Mouse (Mus musculus): ENCODE results near the gene Dip2c. TPM values are rescaled to one million over a fixed set of nuclear protein-coding genes. Genes with fewer than 3 reads are reported as not detected.

The Dip2c gene
- polyA plus RNA-seq, 1 experiment from 2014 or later = 7.1 TPM

GRCm38 (mm10) chr13:9446448-9447115, 170.3 kb downstream of the Dip2c start:
- no peak overlapping the region for H3K27ac ChIP-seq (ENCODE audit: low read depth, low read length)
- no peak overlapping the region for H3K4me2 ChIP-seq
- H3K36me3 ChIP-seq (ENCODE audit: control insufficient read depth, insufficient read depth, low read length) = no peaks in the 10 kb centered on the region
- H3K27me3 ChIP-seq (ENCODE audit: control insufficient read depth, insufficient read depth, low read length) = no peaks in the 10 kb centered on the region
- 96% methylated on average over 4 of the region's 4 CpGs for WGBS
- no peaks in the 10 kb centered on the region for H3K4me1 ChIP-seq (ENCODE audit: control insufficient read depth, insufficient read depth, low read length)
- H3K9me3 ChIP-seq (ENCODE audit: control insufficient read depth, low read length) = no peaks in the 10 kb centered on the region
- no peak for DNase-seq (ENCODE audit: low spot score, missing footprints)
- no peak overlapping the region for H3K9ac ChIP-seq (ENCODE audit: low read length)
- H3K4me3 ChIP-seq (ENCODE audit: low read depth, low read length) = no peak overlapping the region
- ATAC-seq (ENCODE audit: low FRiP score) = no peak

GRCm38 (mm10) chr13:9450276-9450675, 173.9 kb downstream of the Dip2c start:
- Histone ChIP-seq H3K27ac (ENCODE audit: low read depth, low read length) (no peak overlapping the region), H3K9ac (ENCODE audit: low read length) (no peak overlapping the region), H3K36me3 (ENCODE audit: control insufficient read depth, insufficient read depth, low read length) (no peaks in the 10 kb centered on the region)

GRCm38 (mm10) chr13:9451952-9452351, 175.6 kb downstream of the Dip2c start:
- no peak overlapping the region for H3K4me2 ChIP-seq
- 84% methylated on average over 3 of the region's 3 CpGs for WGBS
- ATAC-seq (ENCODE audit: low FRiP score) (no peak), DNase-seq (ENCODE audit: low spot score, missing footprints) (no peak)
- no peak overlapping the region for H3K9ac ChIP-seq (ENCODE audit: low read length)
- H3K9me3 ChIP-seq (ENCODE audit: control insufficient read depth, low read length) = no peaks in the 10 kb centered on the region
- no peak overlapping the region for H3K4me3 ChIP-seq (ENCODE audit: low read depth, low read length)
- H3K36me3 ChIP-seq (ENCODE audit: control insufficient read depth, insufficient read depth, low read length) = no peaks in the 10 kb centered on the region
- H3K4me1 ChIP-seq (ENCODE audit: control insufficient read depth, insufficient read depth, low read length) = peaks cover 2% of the 10 kb centered on the region; the same call in 1 of the 2 replicates
- H3K27me3 ChIP-seq (ENCODE audit: control insufficient read depth, insufficient read depth, low read length) = no peaks in the 10 kb centered on the region
- no peak overlapping the region for H3K27ac ChIP-seq (ENCODE audit: low read depth, low read length)

More at GRCm38 (mm10) chr13:9450276-9450675, 173.9 kb downstream of the Dip2c start:
- Histone ChIP-seq H3K4me2 (no peak overlapping the region), H3K9me3 (ENCODE audit: control insufficient read depth, low read length) (no peaks in the 10 kb centered on the region), H3K4me1 (ENCODE audit: control insufficient read depth, insufficient read depth, low read length) (peaks cover 2% of the 10 kb centered on the region; the same call in 1 of the 2 replicates), H3K27me3 (ENCODE audit: control insufficient read depth, insufficient read depth, low read length) (no peaks in the 10 kb centered on the region), H3K4me3 (ENCODE audit: low read depth, low read length) (no peak overlapping the region)
- 74% methylated on average over 3 of the region's 3 CpGs for WGBS
- no peak for DNase-seq (ENCODE audit: low spot score, missing footprints)
- no peak for ATAC-seq (ENCODE audit: low FRiP score)

- Histone ChIP-seq H3K9ac (ENCODE audit: low read length) (no peak overlapping the region), H3K4me3 (ENCODE audit: low read depth, low read length) (no peak overlapping the region), H3K27me3 (ENCODE audit: control insufficient read depth, insufficient read depth, low read length) (no peaks in the 10 kb centered on the region), H3K4me1 (ENCODE audit: control insufficient read depth, insufficient read depth, low read length) (peaks cover 2% of the 10 kb centered on the region; the same call in 1 of the 2 replicates), H3K36me3 (ENCODE audit: control insufficient read depth, insufficient read depth, low read length) (no peaks in the 10 kb centered on the region), H3K4me2 (no peak overlapping the region), H3K9me3 (ENCODE audit: control insufficient read depth, low read length) (no peaks in the 10 kb centered on the region), H3K27ac (ENCODE audit: low read depth, low read length) (no peak overlapping the region)
- peak; percentile 72 for DNase-seq (ENCODE audit: low spot score, missing footprints)
- no peak; the same call in 1 of the 2 replicates for ATAC-seq (ENCODE audit: low FRiP score)
- 38% methylated on average over 4 of the region's 4 CpGs for WGBS
These were observed 178.3 kb downstream of the Dip2c start for GRCm38 (mm10) chr13:9454426-9455177.

GRCm38 (mm10) chr13:9455979-9456378, 179.7 kb downstream of the Dip2c start:
- no peak overlapping the region for H3K4me3 ChIP-seq (ENCODE audit: low read depth, low read length)
- no peak for ATAC-seq (ENCODE audit: low FRiP score)
- H3K9ac ChIP-seq (ENCODE audit: low read length) = no peak overlapping the region

GRCm38 (mm10) chr13:9457420-9458308, 181.3 kb downstream of the Dip2c start:
- Histone ChIP-seq H3K9ac (ENCODE audit: low read length) (no peak overlapping the region), H3K4me2 (no peak overlapping the region), H3K9me3 (ENCODE audit: control insufficient read depth, low read length) (no peaks in the 10 kb centered on the region), H3K4me1 (ENCODE audit: control insufficient read depth, insufficient read depth, low read length) (no peaks in the 10 kb centered on the region), H3K36me3 (ENCODE audit: control insufficient read depth, insufficient read depth, low read length) (no peaks in the 10 kb centered on the region), H3K27me3 (ENCODE audit: control insufficient read depth, insufficient read depth, low read length) (no peaks in the 10 kb centered on the region), H3K27ac (ENCODE audit: low read depth, low read length) (no peak overlapping the region), H3K4me3 (ENCODE audit: low read depth, low read length) (no peak overlapping the region)
- peak; percentile 80 for DNase-seq (ENCODE audit: low spot score, missing footprints)
- peak; percentile 87 for ATAC-seq (ENCODE audit: low FRiP score)
- WGBS = 63% methylated on average over 8 of the region's 8 CpGs

More at GRCm38 (mm10) chr13:9455979-9456378, 179.7 kb downstream of the Dip2c start:
- WGBS = 63% methylated on average over 1 of the region's 1 CpGs
- Histone ChIP-seq H3K36me3 (ENCODE audit: control insufficient read depth, insufficient read depth, low read length) (no peaks in the 10 kb centered on the region), H3K4me1 (ENCODE audit: control insufficient read depth, insufficient read depth, low read length) (peaks cover 2% of the 10 kb centered on the region; the same call in 1 of the 2 replicates), H3K4me2 (no peak overlapping the region), H3K27me3 (ENCODE audit: control insufficient read depth, insufficient read depth, low read length) (no peaks in the 10 kb centered on the region), H3K9me3 (ENCODE audit: control insufficient read depth, low read length) (no peaks in the 10 kb centered on the region), H3K27ac (ENCODE audit: low read depth, low read length) (no peak overlapping the region)
- DNase-seq (ENCODE audit: low spot score, missing footprints) = peak; percentile 56

- Histone ChIP-seq H3K9ac (ENCODE audit: low read length) (no peak overlapping the region), H3K4me3 (ENCODE audit: low read depth, low read length) (no peak overlapping the region), H3K4me1 (ENCODE audit: control insufficient read depth, insufficient read depth, low read length) (no peaks in the 10 kb centered on the region), H3K4me2 (no peak overlapping the region), H3K9me3 (ENCODE audit: control insufficient read depth, low read length) (no peaks in the 10 kb centered on the region), H3K27me3 (ENCODE audit: control insufficient read depth, insufficient read depth, low read length) (no peaks in the 10 kb centered on the region), H3K36me3 (ENCODE audit: control insufficient read depth, insufficient read depth, low read length) (no peaks in the 10 kb centered on the region), H3K27ac (ENCODE audit: low read depth, low read length) (no peak overlapping the region)
- DNase-seq (ENCODE audit: low spot score, missing footprints) = no peak
- 91% methylated on average over 3 of the region's 3 CpGs for WGBS
- no peak for ATAC-seq (ENCODE audit: low FRiP score)
These were observed 188.1 kb downstream of the Dip2c start for GRCm38 (mm10) chr13:9464457-9464856.

- ATAC-seq (ENCODE audit: low FRiP score) = peak; percentile 63; the same call in 1 of the 2 replicates
These were observed 190.9 kb downstream of the Dip2c start for GRCm38 (mm10) chr13:9467216-9467615.

More at GRCm38 (mm10) chr13:9467216-9467615, 190.9 kb downstream of the Dip2c start:
- Histone ChIP-seq H3K27ac (ENCODE audit: low read depth, low read length) (no peak overlapping the region), H3K4me3 (ENCODE audit: low read depth, low read length) (no peak overlapping the region), H3K9ac (ENCODE audit: low read length) (no peak overlapping the region), H3K4me2 (no peak overlapping the region), H3K9me3 (ENCODE audit: control insufficient read depth, low read length) (no peaks in the 10 kb centered on the region), H3K36me3 (ENCODE audit: control insufficient read depth, insufficient read depth, low read length) (no peaks in the 10 kb centered on the region), H3K27me3 (ENCODE audit: control insufficient read depth, insufficient read depth, low read length) (no peaks in the 10 kb centered on the region), H3K4me1 (ENCODE audit: control insufficient read depth, insufficient read depth, low read length) (no peaks in the 10 kb centered on the region)
- WGBS = 26% methylated on average over 1 of the region's 1 CpGs
- peak; percentile 94 for DNase-seq (ENCODE audit: low spot score, missing footprints)

Measured in midbrain, embryonic 11.5 days (tissue).